Mouse (Mus musculus) embryonic fibroblast, embryonic 13.5 days (primary cell): ENCODE measurements around the gene Hoxd10.

Source experiments
- CTCF ChIP-seq: IDR thresholded peaks from 2 replicates; pipeline ENCODE4 v1.5.1; 2011; ENCODE audit warnings: mild to moderate bottlenecking, control low read depth, low read length, moderate library complexity, borderline replicate concordance; ENCODE audit not compliant: insufficient read depth
- POLR2A ChIP-seq: IDR thresholded peaks from 2 replicates; pipeline ENCODE4 v1.6.1; 2011; ENCODE audit warnings: low read depth, mild to moderate bottlenecking, control low read depth, low read length, moderate library complexity

DNA sequence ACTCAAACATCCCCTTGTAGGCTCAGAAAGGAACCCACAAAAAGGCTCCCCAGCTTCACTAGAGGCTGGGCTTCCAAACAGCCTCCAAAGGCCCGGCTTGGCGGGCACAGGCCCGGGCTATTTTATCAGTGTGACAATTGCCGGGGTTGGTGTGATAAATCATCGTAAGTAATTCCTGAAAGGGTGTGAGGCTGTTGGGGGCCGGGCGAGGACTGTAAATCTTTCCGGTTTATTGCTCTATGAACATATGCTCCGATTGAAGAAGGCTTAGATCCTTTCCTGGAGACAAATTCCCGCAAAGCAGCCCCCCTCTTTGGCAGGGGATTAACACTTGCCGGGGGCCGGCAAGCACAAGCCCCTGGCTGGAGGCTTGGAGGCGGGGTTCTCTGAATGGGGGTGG lies 42.7 kb downstream of the Hoxd10 start:
- TF ChIP-seq CTCF: no peak
- no peak for TF ChIP-seq POLR2A
